Mouse (Mus musculus) forebrain, embryonic 15.5 days (tissue): Measurements from ENCODE around the gene Cacna1a. TPM values are rescaled to one million over a fixed set of nuclear protein-coding genes. Genes with fewer than 3 reads are reported as not detected.

ENCODE experiments used
- ATAC-seq: fragments of 200-750 bp; cut with Nextera tagmentation; replicated peaks from 2 replicates; pipeline ENCODE4 v1.8.0; 2017; ENCODE audit warnings: mild to moderate bottlenecking, moderate TSS enrichment, moderate library complexity
- H3K27ac ChIP-seq: fragments of 300-500 bp; sonication (generic); replicated peaks from 2 replicates; pipeline ENCODE4 v1.5.1; 2015; ENCODE audit warnings: mild to moderate bottlenecking, inconsistent platforms
- H3K27me3 ChIP-seq: fragments of 300-500 bp; sonication (generic); 2 replicates; pipeline ENCODE4 v1.6.1; 2015; ENCODE audit warnings: inconsistent platforms
- H3K36me3 ChIP-seq: fragments of 300-500 bp; sonication (generic); 2 replicates; pipeline ENCODE4 v1.6.1; 2015; ENCODE audit warnings: mild to moderate bottlenecking, inconsistent platforms
- H3K4me1 ChIP-seq: fragments of 300-500 bp; sonication (generic); 2 replicates; pipeline ENCODE4 v1.6.1; 2015; ENCODE audit warnings: inconsistent platforms
- H3K4me2 ChIP-seq: fragments of 300-500 bp; sonication (generic); replicated peaks from 2 replicates; pipeline ENCODE4 v1.6.1; 2015; ENCODE audit warnings: mild to moderate bottlenecking, inconsistent platforms
- H3K4me3 ChIP-seq: fragments of 300-500 bp; sonication (generic); 2 replicates; pipeline ENCODE4 v1.5.1; 2015; ENCODE audit warnings: mild to moderate bottlenecking, inconsistent platforms
- H3K9ac ChIP-seq: fragments of 300-500 bp; sonication (generic); replicated peaks from 2 replicates; pipeline ENCODE4 v1.6.1; 2015; ENCODE audit warnings: mild to moderate bottlenecking, inconsistent platforms
- H3K9me3 ChIP-seq: fragments of 300-500 bp; sonication (generic); 2 replicates; pipeline ENCODE4 v1.6.1; 2016; ENCODE audit warnings: inconsistent platforms
- WGBS: fragments of 180-500 bp; shearing (Covaris S2); methylation state at CpG from one replicate; pipeline ENCODE4 v1.1.7; 2015; ENCODE audit warnings: mixed read lengths; 5-methylcytosine and 5-hydroxymethylcytosine counted together
- polyA plus RNA-seq: library from polyadenylated mRNA; unstranded; fragments of >200 nt; fragmentation: Nextera tagmentation; extraction: Ambion mirVana; gene quantifications from 2 replicates; pipeline ENCODE4 v1.2.1, GENCODE M21; 2015

Gene Cacna1a
- polyA plus RNA-seq, 1 experiment from 2014 or later: 12.9 TPM

GRCm38 (mm10) chr8:84681476-84681875, 293.2 kb downstream of the Cacna1a start:
- no peak for ATAC-seq
- H3K27ac ChIP-seq: no peak overlapping the region
- H3K36me3 ChIP-seq: no peaks in the 10 kb centered on the region
- H3K27me3 ChIP-seq: no peaks in the 10 kb centered on the region
- H3K4me3 ChIP-seq: no peak overlapping the region
- 85% methylated on average over 2 of the region's 2 CpGs for WGBS
- H3K9ac ChIP-seq: no peak overlapping the region
- H3K4me2 ChIP-seq: no peak overlapping the region
- peaks cover 19% of the 10 kb centered on the region for H3K4me1 ChIP-seq
- H3K9me3 ChIP-seq: no peaks in the 10 kb centered on the region

- Histone ChIP-seq H3K4me2 (no peak overlapping the region), H3K9ac (no peak overlapping the region), H3K9me3 (no peaks in the 10 kb centered on the region), H3K4me1 (peaks cover 24% of the 10 kb centered on the region), H3K4me3 (no peak overlapping the region), H3K36me3 (no peaks in the 10 kb centered on the region), H3K27me3 (no peaks in the 10 kb centered on the region), H3K27ac (no peak overlapping the region)
- 85% methylated on average over 2 of the region's 2 CpGs for WGBS
- no peak for ATAC-seq
Observed at GRCm38 (mm10) chr8:84682257-84682656, 294.0 kb downstream of the Cacna1a start.

GRCm38 (mm10) chr8:84684537-84684936, 296.3 kb downstream of the Cacna1a start:
- Histone ChIP-seq H3K4me1 (peaks cover 38% of the 10 kb centered on the region), H3K4me3 (no peak overlapping the region), H3K27ac (no peak overlapping the region), H3K36me3 (no peaks in the 10 kb centered on the region), H3K9ac (no peak overlapping the region), H3K27me3 (no peaks in the 10 kb centered on the region), H3K9me3 (no peaks in the 10 kb centered on the region), H3K4me2 (no peak overlapping the region)
- 39% methylated on average over 3 of the region's 3 CpGs for WGBS
- ATAC-seq: no peak

GRCm38 (mm10) chr8:84686191-84687002, 298.2 kb downstream of the Cacna1a start, which contains the start of gene Trmt1:
Gene Trmt1, plus strand, starts transcription at chr8:84686307.
- Histone ChIP-seq H3K27me3 (no peaks in the 10 kb centered on the region), H3K36me3 (0 out of 2 replicates have a peak, but pooled peaks cover 3% of the 10 kb centered on the region), H3K9ac (peak within 1 kb of the TSS; percentile 99), H3K4me1 (peaks cover 46% of the 10 kb centered on the region), H3K27ac (peak within 1 kb of the TSS; percentile 88), H3K4me2 (peak within 1 kb of the TSS; percentile 87), H3K9me3 (no peaks in the 10 kb centered on the region), H3K4me3 (peak within 1 kb of the TSS; percentile 98)
- no peak for ATAC-seq
- 4% methylated on average over 20 of the region's 20 CpGs for WGBS

GRCm38 (mm10) chr8:84687003-84687704, 298.9 kb downstream of the Cacna1a start:
- ATAC-seq: peak; percentile 29
- Histone ChIP-seq H3K4me3 (peak overlapping the region; percentile 98), H3K4me1 (peaks cover 46% of the 10 kb centered on the region), H3K27ac (peak overlapping the region; percentile 88), H3K9ac (peak overlapping the region; percentile 99), H3K27me3 (no peaks in the 10 kb centered on the region), H3K36me3 (peaks cover 8% of the 10 kb centered on the region; the same call in 1 of the 2 replicates), H3K4me2 (peak overlapping the region; percentile 87), H3K9me3 (no peaks in the 10 kb centered on the region)
- WGBS: under 1% methylated on average over 57 of the region's 62 CpGs

- peak; percentile 86 for ATAC-seq
- Histone ChIP-seq H3K27me3 (no peaks in the 10 kb centered on the region), H3K36me3 (peaks cover 13% of the 10 kb centered on the region; the same call in 1 of the 2 replicates), H3K9ac (peak within 1 kb of the TSS; percentile 99), H3K4me2 (peak within 1 kb of the TSS; percentile 87), H3K4me1 (peaks cover 46% of the 10 kb centered on the region), H3K4me3 (peak within 1 kb of the TSS; percentile 98), H3K9me3 (no peaks in the 10 kb centered on the region), H3K27ac (peak within 1 kb of the TSS; percentile 88)
- WGBS: under 1% methylated on average over 37 of the region's 37 CpGs
Observed at GRCm38 (mm10) chr8:84687705-84688100, 299.5 kb downstream of the Cacna1a start, which contains the start of gene Nacc1. Gene Nacc1, minus strand, starts transcription at chr8:84687862.

- peak overlapping the region; percentile 55; the same call in 1 of the 2 replicates for H3K27ac ChIP-seq
- ATAC-seq: peak; percentile 86
- H3K36me3 ChIP-seq: peaks cover 23% of the 10 kb centered on the region; the same call in 1 of the 2 replicates
- H3K27me3 ChIP-seq: no peaks in the 10 kb centered on the region
- H3K4me3 ChIP-seq: peak overlapping the region; percentile 80
- peak overlapping the region; percentile 87 for H3K4me2 ChIP-seq
- WGBS: under 1% methylated on average over 47 of the region's 47 CpGs
- peaks cover 46% of the 10 kb centered on the region for H3K4me1 ChIP-seq
- H3K9ac ChIP-seq: peak overlapping the region; percentile 66
- no peaks in the 10 kb centered on the region for H3K9me3 ChIP-seq
Observed at GRCm38 (mm10) chr8:84689091-84689915, 301.1 kb downstream of the Cacna1a start.

Other genes starting within 250 kb of the Cacna1a start
- gene Cc2d1a, start 240.5 kb upstream of the Cacna1a start, polyA plus RNA-seq: 32.4 and 34.8 TPM in 2 replicates
- 2.4 and 2.7 TPM in 2 replicates for gene 4930432K21Rik, start 240.4 kb upstream of the Cacna1a start, polyA plus RNA-seq
- 6.2 and 7.1 TPM in 2 replicates for gene Nanos3, start 203.2 kb upstream of the Cacna1a start, polyA plus RNA-seq
- 41.1 and 42.8 TPM in 2 replicates for gene Zswim4, start 151.4 kb upstream of the Cacna1a start, polyA plus RNA-seq
- gene D8Ertd738e, start 138.7 kb upstream of the Cacna1a start, polyA plus RNA-seq: 233 and 252 TPM in 2 replicates
- 53.3 and 58.8 TPM in 2 replicates for gene Mri1, start 131.1 kb upstream of the Cacna1a start, polyA plus RNA-seq
- 24.5 and 27.6 TPM in 2 replicates for gene Ccdc130, start 118.1 kb upstream of the Cacna1a start, polyA plus RNA-seq